Mouse (Mus musculus): ENCODE data around the gene Cobll1.
"Not testable (repeated sequence)": the region's sequence is repeated elsewhere in the genome, so short reads cannot be mapped to it uniquely, and the experiment has no call there.

The Cobll1 gene

GRCm38 (mm10) chr2:65238964-65239570 lies at the start of gene Cobll1:
Gene Cobll1, minus strand, starts transcription at chr2:65239403.
- peak in 1 of 2 experiments; percentile 63 for DNase-seq (ENCODE audit: low spot score in 2 of 2)

DNA sequence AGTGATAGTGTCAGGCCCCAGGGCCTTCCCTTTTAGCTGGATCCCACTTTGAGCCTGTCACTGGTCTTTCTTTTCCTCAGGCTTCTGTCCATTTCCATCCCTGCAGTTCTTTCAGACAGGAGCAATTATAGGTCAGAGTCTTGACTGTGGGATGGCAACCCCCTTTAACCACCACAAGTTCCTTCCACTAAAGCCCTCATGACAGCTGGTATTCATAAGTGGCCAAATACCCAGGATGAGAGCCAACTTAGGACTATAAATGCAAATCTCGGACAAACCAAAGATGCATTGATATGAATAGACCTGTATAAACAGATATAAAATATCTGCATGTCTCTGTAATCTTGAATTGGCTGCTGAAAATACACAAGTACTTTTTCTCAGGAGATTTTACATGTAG lies 49.5 kb upstream of the Cobll1 start:
- DNase-seq (ENCODE audit: low spot score in 2 of 2): no peak

GRCm38 (mm10) chr2:65285380-65285779 lies 46.2 kb upstream of the Cobll1 start:
- DNase-seq (ENCODE audit: low spot score in 2 of 2): no peak

DNA sequence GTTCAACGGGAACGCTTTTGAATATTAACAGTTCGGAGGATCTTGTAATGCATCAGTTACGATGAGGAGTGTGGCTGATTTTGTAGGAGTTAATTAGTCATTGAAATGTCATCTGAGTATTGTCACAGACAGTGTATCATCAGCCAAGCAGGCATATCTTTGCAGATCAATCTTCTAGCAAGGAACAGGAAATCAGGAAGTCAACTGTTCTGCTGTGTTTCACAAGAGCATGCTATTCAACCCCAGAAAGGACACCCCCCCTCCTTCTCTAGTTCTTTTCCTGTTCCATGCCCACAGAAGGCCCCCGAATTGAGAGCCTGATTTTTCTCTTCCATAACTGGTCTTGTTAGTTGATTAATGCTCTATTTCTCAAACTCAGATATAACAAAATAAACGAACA lies 43.8 kb upstream of the Cobll1 start:
- DNase-seq (ENCODE audit: low spot score in 2 of 2): no peak

- DNase-seq (ENCODE audit: low spot score in 2 of 2): no peak
These were observed 40.0 kb upstream of the Cobll1 start for GRCm38 (mm10) chr2:65279029-65279690.

- DNase-seq (ENCODE audit: low spot score in 2 of 2): no peak
These were observed 36.3 kb upstream of the Cobll1 start for GRCm38 (mm10) chr2:65275443-65276061.

- no peak for DNase-seq (ENCODE audit: low spot score in 2 of 2)
These were observed 34.7 kb upstream of the Cobll1 start for GRCm38 (mm10) chr2:65273910-65274309.

DNA sequence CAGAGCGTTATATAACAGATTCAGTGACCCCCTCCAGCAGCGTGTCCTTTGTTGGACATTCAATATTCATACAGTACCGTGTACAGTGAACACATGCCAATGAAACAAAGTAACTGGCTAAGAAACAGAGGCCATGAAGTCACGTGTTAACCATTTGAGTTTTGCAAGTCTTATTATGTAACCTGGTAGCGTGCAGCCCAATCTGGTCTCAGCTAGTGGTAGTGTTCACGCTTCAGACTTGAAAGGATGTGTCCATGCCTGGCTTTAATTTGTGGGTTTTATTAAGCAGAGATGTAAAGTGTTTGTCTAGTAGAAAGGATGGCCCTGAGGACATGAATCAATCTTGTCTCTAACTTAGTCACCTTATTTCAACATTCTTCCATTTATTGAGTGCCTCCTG lies 29.5 kb upstream of the Cobll1 start:
- DNase-seq (ENCODE audit: low spot score in 2 of 2): no peak

DNA sequence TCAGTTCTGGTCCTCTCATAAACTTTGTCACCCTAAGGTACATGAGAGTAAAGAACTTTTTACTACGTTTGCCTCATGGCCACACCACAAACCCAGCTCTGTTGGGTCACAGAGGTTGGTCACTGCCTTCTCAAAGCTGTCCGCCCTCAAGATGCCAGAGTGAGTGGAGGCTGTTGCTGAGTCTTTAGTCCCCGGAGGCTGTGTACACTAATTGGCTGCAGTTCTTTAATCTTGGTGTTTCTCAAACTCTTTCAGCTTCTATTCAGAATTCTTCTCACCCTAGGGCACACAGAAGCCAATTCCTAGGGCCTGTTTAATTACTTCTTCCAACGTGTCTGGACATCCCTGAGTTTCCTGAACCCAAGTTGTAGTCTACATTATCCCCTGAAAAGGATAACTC lies 28.6 kb upstream of the Cobll1 start:
- DNase-seq (ENCODE audit: low spot score in 2 of 2): no peak

DNA sequence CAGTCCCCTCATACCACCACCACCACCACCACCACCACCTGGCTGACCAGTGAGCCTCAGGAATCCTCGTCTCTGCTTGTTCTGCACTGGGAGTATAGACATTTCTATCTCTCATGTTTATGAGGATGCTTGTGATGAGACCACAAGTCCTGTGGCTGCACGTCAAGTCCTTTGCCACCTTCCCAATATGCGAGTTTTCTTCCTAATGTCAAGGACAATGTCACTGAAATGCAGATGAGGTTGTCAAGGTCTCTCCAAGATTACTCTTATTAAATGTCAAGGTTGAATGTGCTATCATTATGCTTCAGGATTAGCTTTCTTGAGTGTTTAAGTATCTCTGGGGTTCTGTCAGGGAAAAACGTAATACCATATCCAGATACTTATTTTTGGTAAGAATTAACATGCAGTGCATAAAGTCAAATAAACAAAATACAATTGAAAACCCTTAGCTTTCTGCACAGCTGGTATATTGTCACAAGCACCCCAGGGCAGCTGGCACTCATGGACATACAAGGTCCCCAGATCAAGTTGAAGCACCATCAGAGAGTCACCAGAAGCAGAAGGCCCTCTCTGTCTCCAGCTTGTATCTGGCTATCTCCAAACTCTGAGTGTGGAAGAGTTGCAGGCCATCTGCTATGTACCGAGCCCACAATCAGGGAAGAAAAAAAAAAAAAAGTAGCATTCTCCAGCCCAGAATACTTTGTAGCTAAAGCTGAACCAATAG lies 27.5 kb upstream of the Cobll1 start:
- no peak for DNase-seq (ENCODE audit: low spot score in 2 of 2)

- no peak for DNase-seq (ENCODE audit: low spot score in 2 of 2)
These were observed 23.0 kb upstream of the Cobll1 start for GRCm38 (mm10) chr2:65262251-65262650.

DNA sequence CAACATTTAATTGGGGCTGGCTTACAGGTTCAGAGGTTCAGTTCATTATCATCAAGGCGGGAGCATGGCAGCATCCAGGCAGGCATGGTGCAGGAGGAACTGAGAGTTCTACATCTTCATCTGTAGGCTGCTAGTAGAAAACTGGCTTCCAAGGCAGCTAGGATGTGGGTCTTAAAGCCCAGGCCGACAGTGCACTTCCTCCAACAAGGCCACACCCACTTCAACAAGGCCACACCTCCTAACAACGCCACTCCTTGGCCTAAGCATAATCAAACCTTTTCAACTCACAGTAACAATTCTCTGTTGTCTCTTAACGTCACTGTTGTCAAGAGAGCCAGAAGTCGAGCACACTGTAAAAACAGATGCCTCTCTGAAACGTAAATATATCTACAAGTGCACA lies 21.6 kb upstream of the Cobll1 start:
- not testable (repeated sequence) for DNase-seq (ENCODE audit: low spot score in 2 of 2)

DNA sequence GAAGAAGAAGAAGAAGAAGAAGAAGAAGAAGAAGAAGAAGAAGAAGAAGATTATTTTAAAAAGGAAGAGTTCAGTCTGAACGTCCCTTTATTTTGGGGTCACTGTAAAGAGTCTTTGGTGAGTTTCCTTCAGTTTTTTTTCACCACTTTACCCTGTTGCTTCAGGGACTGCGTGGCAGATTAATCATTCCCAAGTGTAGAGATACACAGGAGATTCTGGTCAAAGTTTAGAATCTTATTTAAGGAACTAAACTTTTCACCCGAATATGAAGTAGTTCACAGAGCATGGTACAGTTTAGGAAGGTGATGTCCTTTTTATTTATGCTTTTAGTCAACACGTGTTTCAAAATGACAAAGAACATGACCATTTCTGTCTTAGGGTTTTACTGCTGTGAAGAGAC lies 21.2 kb upstream of the Cobll1 start:
- no peak for DNase-seq (ENCODE audit: low spot score in 2 of 2)

DNA sequence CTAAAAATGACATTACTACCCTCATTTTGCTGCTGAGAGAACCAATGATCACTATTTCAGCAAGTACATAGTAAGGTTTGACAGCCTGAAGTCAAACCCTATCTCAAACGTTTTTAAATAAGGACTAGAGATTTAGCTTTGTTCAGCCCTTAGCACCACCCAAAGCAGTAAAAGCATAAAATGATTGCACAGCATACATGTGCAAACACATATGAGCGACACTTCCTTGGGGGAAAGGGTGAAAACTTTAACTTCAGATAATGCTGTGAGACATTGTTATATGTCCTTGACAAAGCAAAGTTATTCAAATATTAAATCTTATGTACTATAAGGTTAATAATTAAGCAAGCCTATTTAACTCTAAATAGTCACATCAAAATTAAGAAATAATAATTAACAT lies 18.2 kb upstream of the Cobll1 start:
- DNase-seq (ENCODE audit: low spot score in 2 of 2): no peak

GRCm38 (mm10) chr2:65256494-65257254 lies 17.5 kb upstream of the Cobll1 start:
- no peak for DNase-seq (ENCODE audit: low spot score in 2 of 2)

DNA sequence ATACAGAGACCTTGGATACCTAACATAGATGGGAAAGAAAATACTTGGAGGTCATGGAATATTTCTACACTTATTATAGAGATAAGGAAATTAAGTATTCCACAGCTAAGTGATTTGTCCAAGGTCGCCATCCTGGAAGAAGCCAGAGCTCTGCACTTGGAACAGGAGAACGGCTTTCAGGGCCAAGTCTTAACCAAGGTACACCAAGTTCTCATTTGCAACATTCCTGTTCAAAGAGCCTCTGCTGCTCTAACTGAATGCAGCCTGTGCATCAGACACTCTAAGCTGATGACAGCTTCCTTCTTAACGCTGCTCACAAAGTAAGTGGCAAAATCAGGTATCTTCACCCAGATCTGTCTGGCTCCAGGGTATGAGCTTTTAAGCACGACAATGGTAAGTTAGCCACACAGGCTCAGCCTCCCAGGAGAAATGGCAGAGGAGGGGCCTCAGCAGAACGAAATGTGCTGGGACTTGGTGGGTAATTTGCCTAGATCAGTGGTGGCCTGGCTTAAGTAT lies 11.4 kb upstream of the Cobll1 start:
- peak in 1 of 2 experiments; percentile 38 for DNase-seq (ENCODE audit: low spot score in 2 of 2)

DNA sequence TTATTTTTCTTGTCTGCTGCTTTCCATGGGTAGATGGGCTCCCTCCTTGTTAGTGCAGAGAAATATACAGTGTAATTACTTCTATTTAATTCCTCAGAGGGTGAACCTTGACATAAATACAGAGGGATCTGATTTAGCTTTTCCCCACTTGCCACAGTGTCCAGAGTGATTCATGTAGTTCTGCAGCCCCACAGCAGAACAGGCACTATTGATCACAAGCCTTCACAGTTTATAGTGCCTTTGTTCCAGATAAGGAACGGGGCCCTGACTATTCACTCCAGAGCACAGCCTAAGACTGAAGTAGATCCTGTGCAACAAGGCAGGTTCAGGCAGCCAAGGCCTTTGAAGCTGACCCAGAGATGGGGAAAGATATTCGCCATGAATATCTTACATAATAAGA lies 10.4 kb upstream of the Cobll1 start:
- no peak for DNase-seq (ENCODE audit: low spot score in 2 of 2)

- no peak for DNase-seq (ENCODE audit: low spot score in 2 of 2)
These were observed 1.1 kb upstream of the Cobll1 start for GRCm38 (mm10) chr2:65240173-65240745.

- DNase-seq (ENCODE audit: low spot score in 2 of 2): peak; percentile 72 to 76
These were observed 836 bp downstream of the Cobll1 start for GRCm38 (mm10) chr2:65238171-65238963.

DNA sequence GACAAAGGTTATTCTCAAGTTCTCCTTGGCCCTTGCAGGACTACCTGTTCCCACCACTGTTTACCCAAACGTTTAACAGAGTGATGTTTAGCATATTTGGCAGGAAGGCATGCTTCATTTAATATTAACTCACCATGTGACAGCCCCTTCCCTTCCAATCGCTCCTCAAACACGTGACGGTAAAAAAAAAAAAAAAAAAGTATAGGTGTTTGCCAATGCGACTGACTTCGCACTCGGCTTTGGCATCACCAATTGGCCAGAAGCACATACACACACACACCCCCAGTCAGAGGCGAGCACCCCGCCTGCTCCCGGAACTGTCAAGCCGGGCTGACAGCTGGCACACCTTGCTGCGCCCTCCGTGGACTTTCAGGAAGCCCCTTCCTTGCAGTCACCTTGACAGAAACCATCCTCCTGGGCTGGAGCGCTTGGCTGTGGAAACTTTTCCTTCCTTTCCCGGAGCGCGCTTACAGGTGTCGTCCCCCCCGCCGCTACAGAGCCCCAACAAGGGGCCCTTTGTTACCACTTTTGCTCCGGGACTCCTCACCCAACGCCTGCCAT lies 1.5 kb downstream of the Cobll1 start:
- peak in 1 of 2 experiments; percentile 60 for DNase-seq (ENCODE audit: low spot score in 2 of 2)

Data from urinary bladder, postnatal 4 days (tissue).